Mouse (Mus musculus) MEL (cell line): Measurements from ENCODE around the gene Robo1. TPM values are rescaled to one million over a fixed set of nuclear protein-coding genes. Genes with fewer than 3 reads are reported as not detected.

Experiments used
- DNase-seq: peaks from one replicate; pipeline ENCODE4 v3.0.0; 2011; ENCODE audit warnings: low read depth, low spot score
- H3K27ac ChIP-seq: 2 replicates; pipeline ENCODE4 v1.5.1; 2012; ENCODE audit warnings: low read depth, mild to moderate bottlenecking, control low read depth, low read length, moderate library complexity; ENCODE audit not compliant: control insufficient read depth
- H3K27me3 ChIP-seq, 2 experiments: fragments of 150-350 bp in 1 of 2; sonication (generic) in 1 of 2; 2 replicates each; pipeline ENCODE4 v1.6.1; 2012; ENCODE audit warnings: low read length in 2 of 2, mild to moderate bottlenecking in 2 of 2, improper control_type of control experiment in 1 of 2, moderate library complexity in 1 of 2; ENCODE audit not compliant: insufficient read depth in 2 of 2, control insufficient read depth in 1 of 2
- H3K36me3 ChIP-seq, 2 experiments: 2 replicates each; pipeline ENCODE4 v1.6.1; 2012 to 2014; ENCODE audit warnings: low read length in 2 of 2, improper control_type of control experiment in 1 of 2, inconsistent platforms in 1 of 2, mild to moderate bottlenecking in 1 of 2; ENCODE audit not compliant: insufficient read depth in 2 of 2, control insufficient read depth in 1 of 2
- H3K4me1 ChIP-seq, 2 experiments: fragments of 150-350 bp in 1 of 2; sonication (generic) in 1 of 2; 2 replicates each; pipeline ENCODE4 v1.6.1; 2012; ENCODE audit warnings: low read length in 2 of 2, improper control_type of control experiment in 1 of 2, mild to moderate bottlenecking in 1 of 2; ENCODE audit not compliant: insufficient read depth in 2 of 2, control insufficient read depth in 1 of 2
- H3K4me3 ChIP-seq, 2 experiments: fragments of 150-350 bp in 1 of 2; sonication (generic) in 1 of 2; 2 replicates each; pipeline ENCODE4 v1.5.1; 2012; ENCODE audit warnings: low read depth in 2 of 2, low read length in 2 of 2, mild to moderate bottlenecking in 2 of 2, moderate library complexity in 2 of 2, control low read depth in 1 of 2, improper control_type of control experiment in 1 of 2; ENCODE audit not compliant: control insufficient read depth in 1 of 2, insufficient read depth in 1 of 2
- H3K79me2 ChIP-seq: 2 replicates; pipeline ENCODE4 v1.6.1; 2012; ENCODE audit warnings: mild to moderate bottlenecking, low read length, moderate library complexity; ENCODE audit not compliant: control insufficient read depth, poor library complexity, insufficient read depth
- H3K9ac ChIP-seq: 2 replicates; pipeline ENCODE4 v1.6.1; 2012; ENCODE audit warnings: low read depth, mild to moderate bottlenecking, control low read depth, low read length, moderate library complexity; ENCODE audit not compliant: control insufficient read depth, poor library complexity, severe bottlenecking
- H3K9me3 ChIP-seq: fragments of 150-350 bp; sonication (generic); replicated peaks from 2 replicates; pipeline ENCODE4 v1.6.1; 2012; ENCODE audit warnings: mild to moderate bottlenecking, low read length, improper control_type of control experiment, moderate library complexity; ENCODE audit not compliant: insufficient read depth
- ELF1 ChIP-seq: IDR thresholded peaks from 2 replicates; pipeline ENCODE4 v1.6.1; 2014; ENCODE audit warnings: low read depth, mild to moderate bottlenecking, inconsistent platforms, low read length, improper control_type of control experiment, moderate library complexity
- ETS1 ChIP-seq: IDR thresholded peaks from 2 replicates; pipeline ENCODE4 v1.6.1; 2012; ENCODE audit warnings: low read depth, mild to moderate bottlenecking, inconsistent platforms, low read length, improper control_type of control experiment, moderate library complexity
- GATA1 ChIP-seq: IDR thresholded peaks from 2 replicates; pipeline ENCODE4 v1.6.1; 2011; ENCODE audit warnings: low read depth, low read length, improper control_type of control experiment
- KAT2A ChIP-seq: conservative IDR thresholded peaks from 2 replicates; pipeline ENCODE4 v1.6.1; 2012; ENCODE audit warnings: low read depth, low read length, improper control_type of control experiment, inconsistent platforms
- MAX ChIP-seq: IDR thresholded peaks from 2 replicates; pipeline ENCODE4 v1.6.1; 2011; ENCODE audit warnings: low read length, improper control_type of control experiment
- MEF2A ChIP-seq: IDR thresholded peaks from 2 replicates; pipeline ENCODE4 v1.6.1; 2014; ENCODE audit warnings: low read depth, mild to moderate bottlenecking, inconsistent platforms, low read length, improper control_type of control experiment; ENCODE audit not compliant: poor library complexity, insufficient replicate concordance, severe bottlenecking; ENCODE audit errors: extremely low read depth
- MXI1 ChIP-seq: IDR thresholded peaks from 2 replicates; pipeline ENCODE4 v1.6.1; 2011; ENCODE audit warnings: mild to moderate bottlenecking, low read depth, low read length, improper control_type of control experiment
- NELFE ChIP-seq: IDR thresholded peaks from 2 replicates; pipeline ENCODE4 v1.6.1; 2011; ENCODE audit warnings: low read depth, low read length, improper control_type of control experiment
- POLR2AphosphoS2 ChIP-seq: IDR thresholded peaks from 2 replicates; pipeline ENCODE4 v1.6.1; 2011; ENCODE audit warnings: low read length, improper control_type of control experiment
- RAD21 ChIP-seq: IDR thresholded peaks from 2 replicates; pipeline ENCODE4 v1.6.1; 2011; ENCODE audit warnings: mild to moderate bottlenecking, low read depth, low read length, improper control_type of control experiment
- RCOR1 ChIP-seq: IDR thresholded peaks from 2 replicates; pipeline ENCODE4 v1.6.1; 2012; ENCODE audit warnings: low read depth, mild to moderate bottlenecking, inconsistent platforms, low read length, improper control_type of control experiment
- SIN3A ChIP-seq: IDR thresholded peaks from 2 replicates; pipeline ENCODE4 v1.6.1; 2012; ENCODE audit warnings: low read length, improper control_type of control experiment, inconsistent platforms
- SMC3 ChIP-seq: IDR thresholded peaks from 2 replicates; pipeline ENCODE4 v1.6.1; 2011; ENCODE audit warnings: low read depth, low read length, improper control_type of control experiment
- TAL1 ChIP-seq: IDR thresholded peaks from 2 replicates; pipeline ENCODE4 v1.6.1; 2012; ENCODE audit warnings: mild to moderate bottlenecking, inconsistent platforms, low read length, moderate library complexity, mixed read lengths
- USF1 ChIP-seq: IDR thresholded peaks from 2 replicates; pipeline ENCODE4 v1.6.1; 2014; ENCODE audit warnings: low read depth, mild to moderate bottlenecking, inconsistent platforms, low read length, improper control_type of control experiment, moderate library complexity
- ZMIZ1 ChIP-seq: IDR thresholded peaks from 2 replicates; pipeline ENCODE4 v1.6.1; 2012; ENCODE audit warnings: low read depth, mild to moderate bottlenecking, inconsistent platforms, low read length, improper control_type of control experiment, moderate library complexity
- ZNF384 ChIP-seq: IDR thresholded peaks from 2 replicates; pipeline ENCODE4 v1.6.1; 2012; ENCODE audit warnings: low read depth, mild to moderate bottlenecking, inconsistent platforms, low read length, improper control_type of control experiment
- polyA plus RNA-seq, 2 experiments: library from polyadenylated mRNA; stranded (reverse) in 1 of 2; unstranded in 1 of 2; fragments of >175 nt in 1 of 2; fragments of >200 nt in 1 of 2; gene quantifications; 2 replicates each; pipeline versions ENCODE4 v1.2.1 to v1.2.4; 2012; ENCODE audit warnings: low replicate concordance in 2 of 2, low read depth in 1 of 2; ENCODE audit not compliant: insufficient read length in 2 of 2, insufficient read depth in 1 of 2, missing spikeins in 1 of 2
- total RNA-seq: library from RNA; depleted of rRNA; stranded (reverse); fragments of 300-350 nt; gene quantifications from 2 replicates; pipeline ENCODE4 v1.2.3, GENCODE M21; 2012

The Robo1 gene
- total and polyA plus RNA-seq, 3 experiments = not detected

- Histone ChIP-seq H3K27ac (no peak overlapping the region), H3K4me1 (no peaks in the 10 kb centered on the region), H3K36me3 (no peaks in the 10 kb centered on the region), H3K9ac (no peak overlapping the region), H3K79me2 (no peaks in the 10 kb centered on the region), H3K4me3 (no peak overlapping the region), H3K27me3 (no peaks in the 10 kb centered on the region), H3K9me3 (no peaks in the 10 kb centered on the region)
- DNase-seq = no peak
- TF ChIP-seq ETS1 = no peak
- TF ChIP-seq SIN3A = no peak
- no peak for TF ChIP-seq TAL1
- TF ChIP-seq ELF1 = no peak
- TF ChIP-seq KAT2A = no peak
- TF ChIP-seq NELFE = no peak
- TF ChIP-seq ZNF384 = no peak
- TF ChIP-seq ZMIZ1 = no peak
- TF ChIP-seq POLR2AphosphoS2 = no peak
- no peak for TF ChIP-seq USF1
- TF ChIP-seq RCOR1 = no peak
- no peak for TF ChIP-seq MAX
These were observed 706.4 kb downstream of the Robo1 start for GRCm38 (mm10) chr16:73014544-73014943.

- Histone ChIP-seq H3K4me1 (no peaks in the 10 kb centered on the region), H3K36me3 (no peaks in the 10 kb centered on the region), H3K9me3 (no peaks in the 10 kb centered on the region), H3K4me3 (no peak overlapping the region), H3K79me2 (no peaks in the 10 kb centered on the region), H3K27ac (no peak overlapping the region), H3K27me3 (no peaks in the 10 kb centered on the region), H3K9ac (no peak overlapping the region)
- TF ChIP-seq GATA1 = no peak
- no peak for TF ChIP-seq RAD21
- TF ChIP-seq MXI1 = no peak
- no peak for TF ChIP-seq ELF1
- no peak for TF ChIP-seq SIN3A
- TF ChIP-seq KAT2A = no peak
- TF ChIP-seq NELFE = no peak
- no peak for TF ChIP-seq SMC3
- no peak for TF ChIP-seq USF1
- no peak for TF ChIP-seq MEF2A
- DNase-seq = no peak
These were observed 707.9 kb downstream of the Robo1 start for GRCm38 (mm10) chr16:73015976-73016375.
